Mouse (Mus musculus) lung, adult 2 months (tissue): Measurements from ENCODE around the gene Supt3.

Source experiments
- CTCF ChIP-seq: fragments of 200-500 bp; IDR thresholded peaks from 2 replicates; pipeline ENCODE4 v1.5.1; 2011; ENCODE audit warnings: mild to moderate bottlenecking, low read length, control low read depth; ENCODE audit not compliant: insufficient read depth
- POLR2A ChIP-seq: fragments of 200-500 bp; IDR thresholded peaks from 2 replicates; pipeline ENCODE4 v1.6.1; 2011; ENCODE audit warnings: low read depth, mild to moderate bottlenecking, control low read depth, low read length, borderline replicate concordance; ENCODE audit errors: extremely low read depth

- TF ChIP-seq CTCF, result no peak
- no peak for TF ChIP-seq POLR2A
Observed at GRCm38 (mm10) chr17:44770871-44771270, 6.1 kb upstream of the Supt3 start.
